Mouse (Mus musculus) cerebellum, postnatal 25 days (tissue): ENCODE data around the gene Bcap31.
A peak's percentile ranks its signal among the peaks of the same experiment; 100 is the strongest.
"Not testable (repeated sequence)": the region's sequence is repeated elsewhere in the genome, so short reads cannot be mapped to it uniquely, and the experiment has no call there.

Experiments
- DNase-seq, 2 experiments: peaks; one replicate each; pipeline ENCODE4 v3.0.0; 2021; ENCODE audit warnings: mixed read lengths in 2 of 2

The Bcap31 gene

DNA sequence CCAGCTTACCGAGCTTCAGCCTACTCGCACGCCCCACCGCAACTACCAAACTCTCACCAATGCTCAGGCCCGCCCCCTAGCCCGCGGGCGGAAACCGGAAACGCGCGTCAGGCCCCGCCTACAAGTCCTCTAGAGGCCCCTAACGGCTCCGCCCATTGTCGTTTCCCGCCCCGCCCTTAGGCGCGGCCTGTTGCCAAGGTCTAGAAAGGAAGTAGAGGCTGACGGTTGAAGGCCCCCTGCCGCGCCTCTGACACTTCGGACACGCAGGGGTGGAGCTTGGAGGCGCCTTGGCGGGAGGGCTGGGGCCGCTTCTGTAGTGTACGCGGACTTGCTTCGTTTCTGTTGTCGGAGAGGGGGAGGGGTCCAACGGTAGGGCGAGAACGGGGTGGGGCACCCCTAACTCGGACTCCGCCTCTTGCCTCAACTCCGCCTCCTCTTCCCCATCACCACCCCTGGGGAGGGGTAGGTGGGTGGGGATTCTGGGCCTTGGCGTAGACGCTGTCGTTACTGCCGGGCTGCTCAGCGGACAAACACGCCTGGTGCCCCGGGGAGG lies at the start of gene Bcap31, which contains the start of gene Abcd1:
Gene Bcap31 (minus strand): TSS at position 67 of the 553 bp plus-strand sequence.
Gene Abcd1 (plus strand): TSS at position 489 of the 553 bp plus-strand sequence.
- DNase-seq: peak; percentile 87 to 92

DNA sequence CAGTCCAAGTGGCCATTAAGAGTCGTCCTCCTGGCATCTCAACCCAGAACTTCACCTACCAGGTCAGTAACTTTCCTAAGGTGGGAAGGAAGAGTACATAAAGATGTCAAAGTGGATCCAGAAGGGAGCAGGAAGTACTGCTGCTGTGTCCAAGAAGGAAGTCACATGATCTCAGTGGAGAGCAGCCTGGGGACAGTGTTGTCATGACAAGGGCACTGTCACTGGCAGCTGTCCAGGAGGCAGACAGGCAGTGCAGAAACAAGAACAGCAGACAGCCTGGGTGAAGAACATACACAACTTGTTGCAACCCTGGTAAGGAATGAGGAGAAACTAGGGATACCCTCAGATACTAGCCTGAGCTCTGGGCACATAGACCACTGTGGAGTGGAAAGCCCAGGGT lies 49.3 kb upstream of the Bcap31 start:
- DNase-seq: peak; percentile 16 to 51

DNA sequence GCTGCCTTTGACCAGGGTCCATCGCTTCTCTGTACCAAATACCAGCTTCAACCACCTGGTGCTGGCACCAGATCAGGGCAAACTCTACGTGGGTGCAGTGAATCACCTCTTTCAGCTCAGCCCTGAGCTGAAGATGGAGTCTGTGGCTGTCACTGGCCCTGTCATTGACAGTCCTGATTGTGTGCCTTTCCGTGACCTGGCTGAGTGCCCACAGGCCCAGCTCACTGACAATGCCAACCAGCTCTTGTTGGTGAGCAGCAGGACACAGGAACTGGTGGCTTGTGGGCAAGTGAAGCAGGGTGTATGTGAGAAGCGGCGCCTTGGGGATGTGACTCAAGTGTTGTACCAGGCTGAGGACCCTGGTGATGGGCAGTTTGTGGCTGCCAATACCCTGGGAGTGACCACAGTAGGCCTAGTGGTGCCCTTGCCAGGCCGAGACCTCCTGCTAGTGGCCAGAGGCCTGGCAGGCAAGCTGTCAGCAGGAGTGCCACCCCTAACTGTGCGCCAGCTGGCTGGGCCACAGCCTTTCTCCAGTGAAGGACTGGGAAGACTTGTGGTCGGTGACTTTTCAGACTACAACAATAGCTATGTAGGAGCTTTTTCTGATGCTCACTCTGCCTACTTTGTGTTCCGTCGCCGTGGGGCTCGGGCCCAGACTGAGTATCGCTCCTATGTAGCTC lies 42.8 kb upstream of the Bcap31 start:
- peak; percentile 72 to 80 for DNase-seq

DNA sequence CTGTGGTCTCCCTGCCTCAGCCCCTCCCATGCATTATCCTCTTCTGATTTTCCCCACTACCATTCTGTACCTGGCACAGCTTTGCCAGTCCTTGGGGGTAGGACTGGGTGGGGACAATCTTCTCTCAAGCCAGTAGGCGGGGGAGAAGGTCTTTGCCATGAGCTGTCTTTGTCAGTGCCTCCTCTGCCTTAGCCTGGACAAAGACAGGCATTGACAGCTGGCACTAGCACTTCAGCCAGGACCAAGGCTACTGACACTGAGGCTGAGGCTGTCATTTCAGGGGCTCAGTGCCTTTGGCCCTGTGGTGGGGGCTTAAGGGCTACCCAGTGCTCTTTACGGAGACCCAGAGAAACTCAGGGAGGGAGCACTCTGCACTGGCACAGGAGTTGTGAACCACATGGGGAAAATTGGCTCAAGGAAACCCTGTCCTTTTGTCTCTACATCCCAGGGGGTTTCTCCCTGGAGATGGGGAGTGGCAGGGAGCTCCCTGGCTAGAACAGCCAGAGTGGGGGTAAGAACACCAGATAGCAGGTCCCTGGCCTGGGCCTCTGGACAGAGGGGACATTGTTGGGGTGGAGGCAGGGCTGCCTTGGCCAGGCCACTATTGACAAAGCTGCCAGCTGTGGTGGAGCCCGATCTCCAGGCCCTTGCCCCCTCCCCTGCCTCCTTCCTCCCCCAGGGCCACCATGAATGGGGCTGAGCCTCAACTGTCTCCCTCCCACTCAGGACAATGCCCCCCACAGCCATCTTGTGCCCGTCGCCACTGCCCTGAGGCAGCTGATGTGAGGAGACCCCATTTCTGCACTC lies 40.6 kb upstream of the Bcap31 start, which contains the start of gene Plxnb3:
Gene Plxnb3 (plus strand): TSS at position 757 of the 807 bp plus-strand sequence.
- peak in 1 of 2 experiments; percentile 6 for DNase-seq

DNA sequence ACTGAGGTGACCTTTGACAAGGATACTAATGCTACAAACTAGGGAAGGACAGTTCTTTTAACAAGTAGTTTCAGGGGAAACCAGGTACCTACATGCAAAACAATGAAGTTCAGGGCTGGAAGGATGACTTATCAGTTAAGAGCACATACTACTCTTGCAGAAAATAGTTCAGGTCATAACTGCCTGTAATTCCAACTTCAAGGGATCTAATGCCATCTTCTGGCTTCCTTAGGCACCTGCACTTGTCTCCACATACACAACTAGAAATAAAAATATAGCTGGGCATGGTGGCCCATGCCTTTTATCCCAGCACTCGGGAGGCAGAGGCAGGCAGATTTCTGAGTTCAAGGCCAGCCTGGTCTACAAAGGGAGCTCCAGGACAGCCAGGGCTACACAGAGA lies 33.0 kb upstream of the Bcap31 start:
- DNase-seq: no peak

DNA sequence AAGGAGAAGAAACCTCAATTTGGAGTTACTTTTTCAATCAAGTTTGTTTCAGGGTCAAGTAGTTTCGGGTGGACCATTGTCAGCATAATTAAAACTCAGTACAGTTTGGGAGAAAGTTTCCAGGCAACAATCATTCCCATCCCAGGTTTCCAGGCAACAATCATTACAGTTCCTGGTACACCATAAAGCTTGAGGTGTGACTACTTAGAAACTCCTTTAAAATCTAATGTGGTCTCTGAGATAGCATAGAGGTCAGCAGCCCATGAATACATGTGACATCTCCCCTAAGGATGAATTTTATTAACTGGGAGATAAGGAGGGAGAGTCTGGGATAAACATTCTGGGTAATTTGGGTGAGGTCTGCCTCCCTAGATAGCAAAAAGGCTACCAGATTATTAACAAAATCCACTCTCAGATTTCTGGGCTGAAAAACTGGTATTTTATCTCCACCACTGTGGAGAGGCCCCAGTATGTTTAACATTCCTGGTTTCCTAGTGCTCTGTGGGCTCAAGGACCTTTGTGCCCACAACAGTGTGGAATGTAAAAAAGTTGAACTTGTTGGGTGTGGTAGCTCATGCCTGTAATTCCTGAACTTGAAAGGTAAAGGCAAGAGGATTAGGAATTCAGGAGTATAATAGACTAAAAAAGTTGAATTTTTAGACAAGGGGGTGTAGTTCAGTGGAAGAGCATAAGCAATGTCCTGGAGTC lies 29.0 kb upstream of the Bcap31 start:
- no peak for DNase-seq

DNA sequence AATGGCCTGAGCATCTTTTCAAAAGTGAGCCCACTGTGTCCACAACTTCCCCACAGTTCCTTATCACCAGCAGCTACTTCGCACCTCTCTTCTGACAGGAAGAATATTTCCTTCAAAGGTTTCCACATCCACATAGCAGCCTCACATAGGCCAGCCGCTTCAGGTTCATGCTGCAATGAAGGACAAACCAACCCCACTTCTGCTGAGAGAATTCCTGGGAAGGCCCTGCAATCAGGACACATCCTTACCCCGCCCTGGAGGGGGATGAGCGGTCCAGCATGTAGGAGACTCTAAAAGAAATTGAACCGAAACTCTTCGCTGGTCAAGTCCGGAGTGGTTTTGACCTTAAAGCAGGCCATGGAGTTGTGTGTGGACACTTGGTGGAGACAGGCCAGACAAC lies 23.9 kb upstream of the Bcap31 start:
- DNase-seq: not testable (repeated sequence)

DNA sequence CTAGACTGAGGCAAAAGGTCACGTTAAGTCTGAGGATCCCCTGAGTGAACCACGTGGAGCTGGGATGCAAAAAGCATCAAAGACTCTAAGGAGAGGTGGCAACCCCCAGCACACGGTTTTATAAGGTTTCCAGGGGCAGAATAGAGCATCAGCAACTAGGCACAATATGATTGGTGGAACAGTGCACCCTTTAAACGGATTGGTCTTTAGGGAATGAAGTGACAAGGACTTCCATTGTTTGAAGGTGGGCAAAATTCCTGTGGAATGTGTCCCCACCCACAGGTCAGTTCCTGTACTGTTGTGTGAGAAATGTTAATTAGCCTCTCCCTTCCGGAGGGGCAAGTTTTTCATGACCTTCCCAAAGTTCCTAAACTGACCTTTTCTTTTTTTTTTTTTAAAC lies 23.2 kb upstream of the Bcap31 start:
- no peak for DNase-seq

DNA sequence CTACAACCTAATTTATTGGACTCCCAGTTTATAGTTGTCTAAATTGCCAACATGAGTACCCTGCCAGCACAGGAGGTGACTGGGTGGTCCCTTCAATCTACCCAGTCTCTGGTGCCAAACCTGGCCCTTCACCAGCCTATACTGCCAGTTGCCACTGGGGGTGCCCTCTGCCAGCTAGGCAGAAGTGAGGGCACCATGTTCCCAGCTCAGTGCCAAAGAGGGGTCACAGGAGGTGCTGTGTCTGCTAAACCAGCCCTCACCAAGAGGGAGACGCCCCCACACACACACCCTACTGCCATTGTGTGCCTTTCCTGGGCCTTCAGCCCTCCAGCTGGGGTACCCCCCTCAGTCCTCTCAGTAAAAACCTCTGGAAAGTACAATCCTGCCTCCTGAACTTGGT lies 22.2 kb upstream of the Bcap31 start:
- DNase-seq: peak in 1 of 2 experiments; percentile 22

DNA sequence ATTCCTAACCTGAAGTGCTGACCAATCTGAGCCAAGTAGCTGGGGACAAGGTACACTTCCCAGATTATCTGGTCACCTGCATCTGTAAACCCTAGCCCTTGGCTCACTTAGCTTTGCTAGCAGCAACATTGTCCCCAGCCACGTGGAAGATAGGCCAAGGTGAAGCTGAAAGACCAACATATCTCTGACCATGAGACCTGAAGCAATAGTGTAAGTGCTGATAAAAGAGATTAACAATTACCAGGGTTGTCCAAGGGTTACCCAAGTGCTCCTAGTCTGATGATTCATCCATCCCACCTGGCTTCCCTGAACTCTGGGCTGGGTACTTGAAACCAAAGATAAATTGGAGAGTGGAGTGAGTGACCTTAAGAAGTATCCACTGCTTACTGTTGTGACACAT lies 14.9 kb upstream of the Bcap31 start:
- DNase-seq: no peak

DNA sequence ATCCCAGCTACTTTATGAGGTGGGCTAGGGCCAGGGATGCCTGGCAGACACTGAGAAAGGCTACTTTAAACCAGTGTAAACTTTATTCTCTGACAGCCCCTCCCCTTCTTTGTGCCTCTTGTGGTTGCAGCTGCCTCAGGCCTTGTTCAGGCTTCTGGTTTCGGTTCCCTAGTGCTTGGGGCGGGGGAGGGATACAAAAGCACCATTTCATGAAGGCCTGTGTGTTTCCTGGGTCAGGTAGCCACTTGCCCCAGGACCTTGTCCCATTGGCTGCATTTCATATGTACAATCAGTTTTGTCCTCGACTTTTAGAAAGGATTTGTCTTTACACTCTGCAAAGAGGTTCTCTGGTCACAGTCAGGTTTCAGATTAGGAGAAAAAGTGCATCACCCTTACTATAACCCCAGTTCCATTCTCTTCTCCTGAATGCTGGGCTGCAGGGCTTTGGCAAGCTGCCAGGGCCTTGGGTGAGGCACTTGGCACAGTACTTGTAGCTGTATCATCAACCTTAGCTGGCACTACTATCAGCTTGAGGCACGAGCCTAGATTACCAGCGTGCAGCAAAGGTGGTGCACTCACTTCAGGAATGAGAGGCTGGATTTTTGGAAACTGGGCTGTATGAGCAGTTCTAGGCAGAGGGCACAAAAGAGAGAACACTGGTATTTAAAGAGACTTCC lies 2.8 kb upstream of the Bcap31 start:
- peak; percentile 47 to 68 for DNase-seq

DNA sequence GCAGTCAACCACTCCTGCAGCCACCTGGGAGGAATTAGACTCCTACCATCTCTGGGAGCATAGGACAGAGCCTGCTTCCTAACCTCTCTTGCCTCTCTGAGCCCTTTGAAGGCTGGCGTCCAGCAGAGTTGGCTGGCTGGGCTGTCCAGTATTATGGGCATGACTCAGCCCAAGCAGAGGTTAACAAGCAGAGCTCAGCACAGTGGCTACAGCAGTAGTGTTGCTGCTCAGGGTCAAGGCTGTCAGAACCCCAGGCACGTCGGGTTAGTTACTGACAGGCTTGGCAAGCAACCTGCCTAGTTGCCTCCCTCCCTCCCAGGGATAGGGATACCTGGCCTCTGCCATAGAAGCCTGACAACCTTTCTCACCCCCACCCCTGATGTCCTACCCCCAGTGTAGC lies 2.3 kb upstream of the Bcap31 start:
- DNase-seq: peak; percentile 10 to 19

DNA sequence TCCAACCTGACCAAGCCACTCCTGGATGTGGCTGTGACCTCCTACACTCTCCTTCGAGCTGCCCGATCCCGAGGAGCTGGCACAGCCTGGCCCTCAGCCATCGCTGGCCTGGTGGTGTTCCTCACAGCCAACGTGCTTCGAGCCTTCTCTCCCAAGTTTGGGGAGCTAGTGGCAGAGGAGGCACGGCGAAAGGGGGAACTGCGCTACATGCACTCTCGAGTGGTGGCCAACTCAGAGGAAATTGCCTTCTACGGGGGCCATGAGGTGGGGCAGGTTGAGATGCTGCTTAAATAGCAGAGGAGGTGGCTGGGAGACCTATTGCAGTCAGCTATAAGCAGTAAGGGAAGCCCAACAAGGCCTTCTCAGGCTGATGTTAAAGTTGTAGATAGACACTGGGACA lies 1.7 kb upstream of the Bcap31 start:
- peak; percentile 26 to 47 for DNase-seq

DNA sequence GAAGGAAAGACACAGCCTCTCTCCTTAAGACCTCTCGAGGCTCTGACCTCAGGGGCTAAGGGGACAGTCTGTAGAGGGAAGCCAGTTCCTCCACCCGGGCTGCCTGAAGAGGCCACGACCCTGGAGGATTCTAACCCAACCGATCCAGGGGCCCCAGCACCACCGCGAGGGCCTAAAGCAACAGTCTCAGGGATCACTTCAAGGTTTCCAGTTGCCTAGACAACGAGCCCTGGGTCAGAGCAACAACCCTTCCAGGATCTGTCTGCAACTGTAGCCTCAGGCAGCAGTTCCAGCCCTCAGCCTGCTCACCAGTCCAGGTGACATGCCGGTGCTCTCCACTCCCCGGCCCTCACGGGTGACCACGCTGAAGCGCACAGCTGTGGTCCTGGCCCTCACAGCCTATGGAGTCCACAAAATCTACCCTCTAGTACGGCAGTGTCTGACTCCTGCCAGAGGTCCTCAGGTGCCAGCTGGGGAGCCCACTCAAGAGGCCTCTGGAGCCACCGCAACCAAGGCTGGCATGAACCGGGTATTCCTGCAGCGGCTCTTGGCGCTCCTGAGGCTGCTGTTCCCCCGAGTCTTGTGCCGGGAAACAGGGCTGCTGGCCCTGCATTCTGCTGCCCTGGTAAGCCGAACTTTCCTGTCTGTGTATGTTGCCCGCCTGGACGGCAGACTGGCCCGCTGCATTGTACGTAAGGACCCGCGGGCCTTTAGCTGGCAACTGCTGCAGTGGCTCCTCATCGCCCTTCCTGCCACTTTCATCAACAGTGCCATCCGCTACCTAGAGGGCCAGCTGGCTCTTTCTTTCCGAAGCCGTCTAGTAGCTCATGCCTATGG lies 952 bp upstream of the Bcap31 start:
- DNase-seq: peak; percentile 37 to 47

DNA sequence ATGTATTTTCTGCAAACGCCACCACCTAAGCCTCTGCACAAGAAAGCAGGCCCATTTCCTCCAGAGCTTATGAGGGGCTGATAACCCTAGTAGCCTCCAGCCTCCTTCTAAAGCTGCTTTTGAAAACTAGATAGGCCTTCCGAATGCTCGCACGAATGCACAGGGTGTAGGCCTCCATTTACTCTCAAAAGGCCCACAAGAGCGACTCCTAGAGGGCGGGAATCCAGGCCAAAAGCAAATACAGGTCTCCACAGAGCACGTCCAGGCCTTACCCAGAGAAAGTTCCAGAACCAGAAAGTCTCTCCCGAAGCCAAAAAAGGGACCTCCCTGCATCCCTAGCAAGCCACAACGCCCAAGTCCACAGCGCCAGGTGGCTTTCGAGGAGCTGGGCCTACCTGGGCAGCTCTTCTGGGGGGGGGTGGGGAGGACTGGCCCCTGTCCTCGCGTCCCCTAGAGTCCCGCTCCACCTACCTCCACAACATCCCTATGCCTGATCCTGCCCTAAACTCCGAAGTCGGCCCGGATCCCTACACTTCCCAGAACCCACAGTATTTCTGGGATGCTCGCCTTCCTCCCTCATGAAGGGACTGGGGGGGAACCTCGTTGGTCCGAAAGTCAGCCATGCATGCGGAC lies 383 bp downstream of the Bcap31 start:
- DNase-seq: peak; percentile 47 to 58

DNA sequence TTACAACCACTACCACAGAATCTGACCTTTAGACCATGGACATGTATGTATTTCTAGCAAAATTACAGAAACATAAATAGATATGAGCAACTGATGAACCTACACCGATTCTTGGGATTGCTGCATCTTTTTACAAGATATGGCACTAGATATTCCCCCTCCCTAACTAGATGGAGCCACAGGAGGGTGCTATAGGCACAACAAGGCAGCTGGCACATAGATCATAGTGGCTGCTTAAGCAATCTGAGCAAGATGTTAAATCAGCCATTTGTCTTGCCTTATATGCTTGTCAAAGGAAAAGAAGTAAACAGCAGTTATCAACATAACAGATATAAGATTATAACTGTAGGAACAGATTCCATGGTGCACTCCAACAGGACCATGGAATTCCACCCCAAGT lies 15.5 kb downstream of the Bcap31 start:
- no peak for DNase-seq

DNA sequence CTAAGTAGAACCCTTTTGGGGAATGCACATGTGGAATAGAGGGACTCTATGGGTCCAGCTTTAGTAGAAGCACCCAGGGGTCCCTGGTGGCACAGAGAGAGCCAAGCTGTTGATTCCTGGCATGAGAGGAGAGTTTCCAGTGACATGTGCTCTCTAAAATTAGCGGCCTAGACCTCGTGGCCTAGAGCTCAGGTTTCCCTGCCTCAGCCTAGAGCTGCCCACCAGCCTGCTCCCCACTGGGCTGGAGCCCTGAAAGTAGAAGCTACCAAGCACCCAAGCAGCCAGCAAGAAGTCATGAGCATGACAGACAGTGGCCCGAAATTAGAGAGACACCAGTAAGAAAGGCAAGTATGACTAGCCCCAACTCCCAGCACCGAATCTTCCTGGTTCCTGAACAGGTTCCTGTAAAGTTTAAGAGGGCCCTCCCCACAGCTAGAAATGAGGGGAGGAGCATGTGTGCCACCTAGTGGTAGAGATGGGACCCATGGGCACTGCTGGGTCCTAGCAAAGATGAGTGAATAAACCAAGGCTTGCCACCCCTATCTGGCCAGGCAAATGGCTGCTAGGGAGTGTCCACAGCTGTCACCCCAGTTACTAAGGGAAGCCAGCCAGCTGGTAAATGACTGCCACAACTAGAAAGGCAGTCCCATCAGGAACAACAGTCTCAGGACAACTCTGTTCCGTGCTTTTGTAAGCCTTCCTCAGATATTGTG lies 24.9 kb downstream of the Bcap31 start:
- DNase-seq: peak; percentile 60 to 72

DNA sequence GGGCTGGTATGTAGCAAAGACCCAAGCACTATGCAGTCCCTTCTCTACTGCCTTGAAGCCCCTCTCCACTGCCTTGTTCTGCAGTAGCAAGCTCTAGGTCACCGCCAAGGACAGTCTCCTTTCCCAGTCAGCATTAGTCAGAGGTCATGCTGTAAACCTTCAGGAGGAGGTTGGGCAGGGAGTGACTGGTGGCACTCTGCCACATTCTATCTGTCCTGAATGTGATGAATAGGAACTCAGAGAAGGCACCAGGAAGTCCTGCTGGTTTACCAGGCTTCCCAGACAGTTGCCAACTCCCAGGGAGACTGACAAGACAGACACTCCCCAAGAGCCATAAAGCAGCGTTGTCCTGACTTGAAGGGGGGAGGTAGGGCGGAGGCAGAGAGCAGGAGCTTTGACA lies 30.3 kb downstream of the Bcap31 start:
- DNase-seq: peak; percentile 43 to 58

DNA sequence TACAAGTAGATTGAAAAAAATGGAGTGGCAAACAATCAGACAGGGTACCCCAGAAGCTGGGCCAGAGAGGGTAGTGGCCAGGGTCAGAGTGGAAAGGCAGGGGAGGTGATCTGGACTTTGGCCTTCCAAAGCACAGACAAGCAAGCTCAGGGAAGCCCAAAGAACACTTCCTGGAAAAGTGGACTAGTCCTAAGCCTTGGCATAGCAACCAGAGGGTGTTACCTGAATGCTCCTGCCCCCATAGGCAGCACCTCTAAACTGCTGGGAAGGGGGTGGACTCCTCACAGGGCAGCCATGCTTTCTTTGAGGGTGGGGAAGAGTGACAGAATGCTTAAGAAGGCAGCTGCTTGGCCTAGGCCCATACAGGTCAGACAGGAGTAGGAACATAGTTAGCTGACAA lies 31.0 kb downstream of the Bcap31 start:
- no peak for DNase-seq

DNA sequence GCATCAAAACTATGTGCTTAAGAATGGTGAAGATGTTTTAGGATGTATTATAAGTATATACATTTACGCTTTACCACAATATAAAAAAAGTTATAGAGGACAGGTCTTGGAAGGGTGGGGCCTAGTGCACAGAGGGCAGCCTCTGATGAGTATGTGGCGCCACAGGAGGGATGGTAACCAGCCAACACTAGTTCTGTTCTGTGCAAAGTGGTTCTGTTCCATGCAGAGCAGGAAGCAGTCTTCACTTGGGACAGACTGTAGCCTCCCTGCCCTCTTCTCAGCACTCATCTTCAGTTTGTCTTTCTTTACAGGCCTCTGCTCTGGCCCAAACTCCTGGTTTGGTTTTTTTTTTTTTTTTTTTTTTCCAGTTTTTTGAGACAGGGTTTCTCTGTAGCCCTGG lies 31.8 kb downstream of the Bcap31 start:
- DNase-seq: no peak
